Mouse (Mus musculus) heart, postnatal 14 days (tissue): ENCODE data around the gene Sh3bp4. TPM values are rescaled to one million over a fixed set of nuclear protein-coding genes. Genes with fewer than 3 reads are reported as not detected.

Experiments used
- DNase-seq, 2 experiments: peaks; one replicate each; pipeline ENCODE4 v3.0.0; 2021 to 2022
- intact Hi-C: fragments of 180-260 bp; cut with DNase I; formaldehyde crosslinking; loops from one replicate; pipeline ENCODE4 v1.15.1; 2025
- long read RNA-seq, 2 experiments: library from polyadenylated mRNA; stranded (forward); transcript quantifications; one replicate each; pipeline ENCODE4 v2.0.0; 2021
- total RNA-seq, 2 experiments: library from RNA; stranded (reverse); gene quantifications; 2 replicates each; pipeline ENCODE4 v1.2.3; 2021

The Sh3bp4 gene
- 10 to 100 TPM; 15.5 to 17.1 TPM for total RNA-seq
- long read RNA-seq, experiment 1, full-length matches to known transcripts = 29 of 36 reads
- long read RNA-seq, experiment 1, partial matches to known transcripts = 4 of 36 reads
- long read RNA-seq, experiment 1, other reads (novel, unspliced or antisense) = 3 of 36 reads
- long read RNA-seq, experiment 2, full-length matches to known transcripts = 32 of 34 reads
- long read RNA-seq, experiment 2, partial matches to known transcripts = 1 of 34 reads
- long read RNA-seq, experiment 2, other reads (novel, unspliced or antisense) = 1 of 34 reads

- DNase-seq = peak; percentile 99 to 100
- intact Hi-C loops = loop anchor here (2.0 to 5.0 kb wide), 3 partner anchors 67 to 313 kb away; no protein-coding TSS in a partner anchor
Measured at GRCm38 (mm10) chr1:89070103-89070700, at the start of gene Sh3bp4. Gene Sh3bp4 (plus strand): TSS chr1:89070415.

GRCm38 (mm10) chr1:89022997-89023396, 47.2 kb upstream of the Sh3bp4 start:
- no peak for DNase-seq
- intact Hi-C loops = no loop called here

GRCm38 (mm10) chr1:89024696-89025612, 45.3 kb upstream of the Sh3bp4 start:
- intact Hi-C loops = no loop called here
- no peak for DNase-seq

- intact Hi-C loops = no loop called here
- DNase-seq = no peak
Measured at GRCm38 (mm10) chr1:89026040-89026439, 44.2 kb upstream of the Sh3bp4 start.

- intact Hi-C loops = no loop called here
- DNase-seq = no peak
Measured at GRCm38 (mm10) chr1:89029136-89029927, 40.9 kb upstream of the Sh3bp4 start.

GRCm38 (mm10) chr1:89033661-89034060, 36.6 kb upstream of the Sh3bp4 start:
- DNase-seq = no peak
- intact Hi-C loops = no loop called here

GRCm38 (mm10) chr1:89034061-89034460, 36.2 kb upstream of the Sh3bp4 start:
- intact Hi-C loops = no loop called here

GRCm38 (mm10) chr1:89035115-89035514, 35.1 kb upstream of the Sh3bp4 start:
- DNase-seq = no peak
- intact Hi-C loops = loop anchor here (5.0 kb wide), 1 partner anchor 38 kb away; no protein-coding TSS in a partner anchor

More at GRCm38 (mm10) chr1:89034061-89034460, 36.2 kb upstream of the Sh3bp4 start:
- DNase-seq = no peak

- intact Hi-C loops = loop anchor here (5.0 kb wide), 1 partner anchor 43 kb away; no protein-coding TSS in a partner anchor
- no peak for DNase-seq
Measured at GRCm38 (mm10) chr1:89039836-89040235, 30.4 kb upstream of the Sh3bp4 start.

GRCm38 (mm10) chr1:89041290-89041689, 28.9 kb upstream of the Sh3bp4 start:
- DNase-seq = peak; percentile 52 to 67
- intact Hi-C loops = no loop called here

- DNase-seq = peak; percentile 15 to 16
- intact Hi-C loops = no loop called here
Measured at GRCm38 (mm10) chr1:89042081-89042480, 28.1 kb upstream of the Sh3bp4 start.

GRCm38 (mm10) chr1:89042956-89043355, 27.3 kb upstream of the Sh3bp4 start:
- intact Hi-C loops = no loop called here
- DNase-seq = peak in 1 of 2 experiments; percentile 10

GRCm38 (mm10) chr1:89045403-89045802, 24.8 kb upstream of the Sh3bp4 start:
- DNase-seq = no peak
- intact Hi-C loops = no loop called here

GRCm38 (mm10) chr1:89049506-89049905, 20.7 kb upstream of the Sh3bp4 start:
- intact Hi-C loops = no loop called here
- DNase-seq = no peak

GRCm38 (mm10) chr1:89056175-89056574, 14.0 kb upstream of the Sh3bp4 start:
- intact Hi-C loops = no loop called here
- DNase-seq = no peak

GRCm38 (mm10) chr1:89057430-89057829, 12.8 kb upstream of the Sh3bp4 start:
- intact Hi-C loops = no loop called here
- no peak for DNase-seq

- DNase-seq = no peak
- intact Hi-C loops = no loop called here
Measured at GRCm38 (mm10) chr1:89058011-89058410, 12.2 kb upstream of the Sh3bp4 start.

- DNase-seq = no peak
- intact Hi-C loops = no loop called here
Measured at GRCm38 (mm10) chr1:89062977-89063376, 7.2 kb upstream of the Sh3bp4 start.

- no peak for DNase-seq
- intact Hi-C loops = no loop called here
Measured at GRCm38 (mm10) chr1:89063800-89064199, 6.4 kb upstream of the Sh3bp4 start.

- no peak for DNase-seq
- intact Hi-C loops = no loop called here
Measured at GRCm38 (mm10) chr1:89068812-89069211, 1.4 kb upstream of the Sh3bp4 start.
